Mouse (Mus musculus) neural tube, embryonic 15.5 days (tissue): ENCODE results near the gene Ltbp1. TPM values are rescaled to one million over a fixed set of nuclear protein-coding genes. Genes with fewer than 3 reads are reported as not detected.

ENCODE experiments used
- ATAC-seq: fragments of 200-750 bp; cut with Nextera tagmentation; 2 replicates; pipeline ENCODE4 v1.8.0; 2017; ENCODE audit warnings: mild to moderate bottlenecking, moderate TSS enrichment, moderate library complexity; ENCODE audit not compliant: low FRiP score
- H3K27ac ChIP-seq: fragments of 300-500 bp; sonication (generic); replicated peaks from 2 replicates; pipeline ENCODE4 v1.5.1; 2015; ENCODE audit warnings: mild to moderate bottlenecking, inconsistent platforms
- H3K27me3 ChIP-seq: fragments of 300-500 bp; sonication (generic); replicated peaks from 2 replicates; pipeline ENCODE4 v1.6.1; 2015; ENCODE audit warnings: inconsistent platforms
- H3K36me3 ChIP-seq: fragments of 300-500 bp; sonication (generic); 2 replicates; pipeline ENCODE4 v1.6.1; 2015; ENCODE audit warnings: inconsistent platforms
- H3K4me1 ChIP-seq: fragments of 300-500 bp; sonication (generic); 2 replicates; pipeline ENCODE4 v1.6.1; 2015; ENCODE audit warnings: inconsistent platforms
- H3K4me2 ChIP-seq: fragments of 300-500 bp; sonication (generic); 2 replicates; pipeline ENCODE4 v1.6.1; 2015; ENCODE audit warnings: inconsistent platforms, mild to moderate bottlenecking, moderate library complexity
- H3K4me3 ChIP-seq: fragments of 300-500 bp; sonication (generic); replicated peaks from 2 replicates; pipeline ENCODE4 v1.5.1; 2015; ENCODE audit warnings: mild to moderate bottlenecking, inconsistent platforms
- H3K9ac ChIP-seq: fragments of 300-500 bp; sonication (generic); replicated peaks from 2 replicates; pipeline ENCODE4 v1.6.1; 2015; ENCODE audit warnings: mild to moderate bottlenecking, inconsistent platforms
- H3K9me3 ChIP-seq: fragments of 300-500 bp; sonication (generic); replicated peaks from 2 replicates; pipeline ENCODE4 v1.6.1; 2016; ENCODE audit warnings: inconsistent platforms
- WGBS: fragments of 180-500 bp; shearing (Covaris S2); methylation state at CpG from one replicate; pipeline ENCODE4 v1.1.7; 2015; ENCODE audit warnings: mixed read lengths; 5-methylcytosine and 5-hydroxymethylcytosine counted together
- polyA plus RNA-seq: library from polyadenylated mRNA; unstranded; fragments of >200 nt; fragmentation: Nextera tagmentation; extraction: Ambion mirVana; gene quantifications from 2 replicates; pipeline ENCODE4 v1.2.1, GENCODE M21; 2015

The Ltbp1 gene
- polyA plus RNA-seq, 1 experiment from 2014 or later: 3.6 TPM

DNA sequence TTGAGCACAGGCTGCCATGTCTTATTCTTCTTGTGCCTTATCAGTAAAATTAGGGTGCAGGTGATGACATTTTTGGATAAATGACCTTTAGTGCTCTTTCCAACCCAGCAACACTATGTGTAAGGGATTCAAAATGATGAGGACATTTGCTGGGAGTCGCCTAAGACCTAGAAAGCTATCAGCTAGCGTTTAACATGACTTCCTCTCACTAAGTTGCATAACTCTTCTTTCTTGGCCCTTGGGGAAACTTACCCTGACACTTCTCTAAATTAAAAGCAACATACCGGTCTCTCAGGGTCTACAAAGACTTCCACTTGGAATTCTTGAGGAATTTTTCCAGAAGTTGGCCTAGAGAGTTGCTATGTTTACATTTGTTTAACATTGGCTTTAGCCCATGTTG is 348.0 kb downstream of the Ltbp1 start:
- ATAC-seq: no peak
- no peak overlapping the region for H3K9ac ChIP-seq
- H3K4me1 ChIP-seq: no peaks in the 10 kb centered on the region
- no peak overlapping the region for H3K4me2 ChIP-seq
- no peaks in the 10 kb centered on the region for H3K27me3 ChIP-seq
- no peak overlapping the region for H3K27ac ChIP-seq
- no peaks in the 10 kb centered on the region for H3K36me3 ChIP-seq
- 89% methylated on average over 3 of the region's 3 CpGs for WGBS
- no peaks in the 10 kb centered on the region for H3K9me3 ChIP-seq
- no peak overlapping the region for H3K4me3 ChIP-seq

DNA sequence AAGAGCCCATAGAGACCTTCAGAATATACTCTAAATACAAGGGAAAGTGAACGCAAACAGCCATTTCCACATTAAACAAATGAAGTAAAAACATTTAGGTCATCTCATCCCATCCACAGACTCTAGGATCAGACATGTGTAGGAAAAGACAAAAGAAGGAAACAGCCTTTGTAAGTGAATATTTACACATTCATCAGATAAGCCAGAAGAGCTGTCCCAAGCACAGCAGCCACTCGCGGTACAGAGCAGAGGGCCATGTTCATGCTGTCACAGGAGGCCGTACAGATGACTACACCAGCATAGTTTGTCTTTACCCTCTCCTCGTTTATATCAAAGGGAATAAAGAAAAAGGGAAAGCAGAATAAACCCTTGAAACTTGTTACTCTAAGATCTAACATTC is 350.1 kb downstream of the Ltbp1 start:
- no peak overlapping the region for H3K4me2 ChIP-seq
- H3K27me3 ChIP-seq: no peaks in the 10 kb centered on the region
- ATAC-seq: no peak
- H3K9ac ChIP-seq: no peak overlapping the region
- H3K9me3 ChIP-seq: no peaks in the 10 kb centered on the region
- WGBS: 81% methylated on average over 5 of the region's 5 CpGs
- no peaks in the 10 kb centered on the region for H3K36me3 ChIP-seq
- H3K4me3 ChIP-seq: no peak overlapping the region
- H3K4me1 ChIP-seq: no peaks in the 10 kb centered on the region
- no peak overlapping the region for H3K27ac ChIP-seq

GRCm38 (mm10) chr17:75360111-75360510 is 354.7 kb downstream of the Ltbp1 start:
- Histone ChIP-seq H3K4me1 (no peaks in the 10 kb centered on the region), H3K36me3 (no peaks in the 10 kb centered on the region), H3K27me3 (no peaks in the 10 kb centered on the region), H3K27ac (no peak overlapping the region), H3K4me2 (no peak overlapping the region), H3K9me3 (no peaks in the 10 kb centered on the region), H3K4me3 (no peak overlapping the region), H3K9ac (no peak overlapping the region)
- ATAC-seq: no peak
- WGBS: 95% methylated on average over 7 of the region's 7 CpGs

GRCm38 (mm10) chr17:75366332-75366731 is 361.0 kb downstream of the Ltbp1 start:
- H3K9ac ChIP-seq: no peak overlapping the region
- no peaks in the 10 kb centered on the region for H3K36me3 ChIP-seq
- H3K27ac ChIP-seq: no peak overlapping the region
- H3K27me3 ChIP-seq: no peaks in the 10 kb centered on the region
- no peak overlapping the region for H3K4me3 ChIP-seq
- H3K4me2 ChIP-seq: no peak overlapping the region
- no peaks in the 10 kb centered on the region for H3K4me1 ChIP-seq
- no peak for ATAC-seq
- 92% methylated on average over 6 of the region's 6 CpGs for WGBS
- H3K9me3 ChIP-seq: no peaks in the 10 kb centered on the region

- no peak overlapping the region for H3K4me3 ChIP-seq
- H3K36me3 ChIP-seq: no peaks in the 10 kb centered on the region
- no peak for ATAC-seq
- no peaks in the 10 kb centered on the region for H3K27me3 ChIP-seq
- H3K9me3 ChIP-seq: no peaks in the 10 kb centered on the region
- WGBS: 94% methylated on average over 18 of the region's 18 CpGs
- H3K27ac ChIP-seq: no peak overlapping the region
- H3K4me2 ChIP-seq: no peak overlapping the region
- no peaks in the 10 kb centered on the region for H3K4me1 ChIP-seq
- H3K9ac ChIP-seq: no peak overlapping the region
These were observed 362.3 kb downstream of the Ltbp1 start for GRCm38 (mm10) chr17:75367486-75368155.

- no peaks in the 10 kb centered on the region for H3K27me3 ChIP-seq
- no peak for ATAC-seq
These were observed 363.2 kb downstream of the Ltbp1 start for GRCm38 (mm10) chr17:75368580-75368979.

GRCm38 (mm10) chr17:75369351-75369750 is 364.0 kb downstream of the Ltbp1 start:
- Histone ChIP-seq H3K9ac (no peak overlapping the region), H3K4me3 (no peak overlapping the region), H3K9me3 (no peaks in the 10 kb centered on the region), H3K4me2 (no peak overlapping the region), H3K27ac (no peak overlapping the region), H3K27me3 (no peaks in the 10 kb centered on the region), H3K36me3 (no peaks in the 10 kb centered on the region), H3K4me1 (no peaks in the 10 kb centered on the region)
- no peak for ATAC-seq
- 80% methylated on average over 7 of the region's 7 CpGs for whole genome bisulfite sequencing

More at GRCm38 (mm10) chr17:75368580-75368979, 363.2 kb downstream of the Ltbp1 start:
- WGBS: 67% methylated on average over 5 of the region's 5 CpGs
- Histone ChIP-seq H3K4me2 (no peak overlapping the region), H3K27ac (no peak overlapping the region), H3K4me1 (no peaks in the 10 kb centered on the region), H3K9ac (no peak overlapping the region), H3K4me3 (no peak overlapping the region), H3K9me3 (no peaks in the 10 kb centered on the region), H3K36me3 (no peaks in the 10 kb centered on the region)

DNA sequence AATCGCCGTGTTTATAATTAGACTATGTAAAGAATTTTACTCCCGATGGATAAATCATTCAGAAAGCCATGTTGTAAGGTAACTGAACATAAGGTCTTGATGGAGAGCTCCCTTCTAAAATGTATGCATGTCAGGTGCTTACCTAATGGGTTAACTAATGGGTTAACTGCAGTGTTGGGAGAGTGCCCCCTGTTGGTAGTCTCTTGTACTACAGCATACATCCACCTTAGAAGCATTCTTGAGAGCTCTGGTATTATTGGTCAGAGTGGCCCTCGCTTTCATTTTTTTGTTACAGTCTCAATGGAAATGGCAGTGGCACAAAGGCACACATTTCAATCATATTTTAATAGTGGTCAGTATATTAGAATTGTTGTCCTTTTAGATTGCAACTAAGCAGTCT is 364.8 kb downstream of the Ltbp1 start:
- Histone ChIP-seq H3K27me3 (no peaks in the 10 kb centered on the region), H3K4me2 (no peak overlapping the region), H3K4me3 (no peak overlapping the region), H3K27ac (no peak overlapping the region), H3K36me3 (no peaks in the 10 kb centered on the region), H3K9ac (no peak overlapping the region), H3K9me3 (no peaks in the 10 kb centered on the region), H3K4me1 (no peaks in the 10 kb centered on the region)
- 91% methylated on average over 4 of the region's 4 CpGs for WGBS
- ATAC-seq: no peak

DNA sequence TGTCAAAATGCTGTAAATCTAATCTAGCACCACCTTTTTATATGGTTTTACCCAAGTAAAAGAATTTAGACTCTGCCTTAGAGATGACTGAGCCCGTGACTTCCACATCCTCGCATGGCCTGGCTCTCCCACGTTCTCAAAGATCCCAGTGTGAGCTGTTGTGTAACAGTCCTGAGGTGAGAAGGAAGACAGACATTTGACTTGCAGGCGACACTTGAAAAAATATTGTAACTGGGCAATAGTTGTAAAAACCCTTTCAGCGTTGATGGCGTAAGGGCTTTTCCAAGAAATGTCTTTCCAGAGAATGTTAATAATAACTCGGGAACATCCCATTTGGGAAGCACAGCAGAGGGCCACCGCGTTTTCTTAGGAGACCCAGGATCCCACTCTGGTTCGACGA is 366.3 kb downstream of the Ltbp1 start:
- Histone ChIP-seq H3K4me2 (no peak overlapping the region), H3K27ac (no peak overlapping the region), H3K9me3 (no peaks in the 10 kb centered on the region), H3K36me3 (no peaks in the 10 kb centered on the region), H3K4me1 (no peaks in the 10 kb centered on the region), H3K9ac (no peak overlapping the region), H3K4me3 (no peak overlapping the region), H3K27me3 (no peaks in the 10 kb centered on the region)
- ATAC-seq: no peak
- 91% methylated on average over 11 of the region's 11 CpGs for WGBS

DNA sequence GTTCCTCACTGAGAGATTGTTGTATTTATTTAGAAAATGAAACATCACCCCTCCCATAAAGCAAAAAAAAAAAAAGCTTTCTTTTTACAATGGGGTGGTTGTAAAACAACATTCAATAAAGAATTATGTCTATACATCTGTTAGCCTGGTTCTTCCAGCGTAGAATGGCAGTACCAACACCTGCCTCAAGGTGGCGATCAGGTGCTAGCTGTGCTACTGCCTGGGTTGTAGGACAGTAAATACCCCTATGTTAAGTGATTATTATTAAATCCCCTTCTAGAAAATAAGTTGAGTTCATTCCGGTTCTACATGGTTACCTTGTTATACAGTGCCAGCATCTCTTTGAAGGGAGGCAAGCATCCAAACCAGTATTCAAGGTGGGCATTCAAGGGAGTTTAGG is 367.0 kb downstream of the Ltbp1 start:
- no peak overlapping the region for H3K4me3 ChIP-seq
- no peak overlapping the region for H3K9ac ChIP-seq
- H3K27me3 ChIP-seq: no peaks in the 10 kb centered on the region
- ATAC-seq: no peak
- H3K4me2 ChIP-seq: no peak overlapping the region
- H3K27ac ChIP-seq: no peak overlapping the region
- no peaks in the 10 kb centered on the region for H3K36me3 ChIP-seq
- H3K4me1 ChIP-seq: no peaks in the 10 kb centered on the region
- H3K9me3 ChIP-seq: no peaks in the 10 kb centered on the region
- WGBS: 49% methylated on average over 3 of the region's 3 CpGs

DNA sequence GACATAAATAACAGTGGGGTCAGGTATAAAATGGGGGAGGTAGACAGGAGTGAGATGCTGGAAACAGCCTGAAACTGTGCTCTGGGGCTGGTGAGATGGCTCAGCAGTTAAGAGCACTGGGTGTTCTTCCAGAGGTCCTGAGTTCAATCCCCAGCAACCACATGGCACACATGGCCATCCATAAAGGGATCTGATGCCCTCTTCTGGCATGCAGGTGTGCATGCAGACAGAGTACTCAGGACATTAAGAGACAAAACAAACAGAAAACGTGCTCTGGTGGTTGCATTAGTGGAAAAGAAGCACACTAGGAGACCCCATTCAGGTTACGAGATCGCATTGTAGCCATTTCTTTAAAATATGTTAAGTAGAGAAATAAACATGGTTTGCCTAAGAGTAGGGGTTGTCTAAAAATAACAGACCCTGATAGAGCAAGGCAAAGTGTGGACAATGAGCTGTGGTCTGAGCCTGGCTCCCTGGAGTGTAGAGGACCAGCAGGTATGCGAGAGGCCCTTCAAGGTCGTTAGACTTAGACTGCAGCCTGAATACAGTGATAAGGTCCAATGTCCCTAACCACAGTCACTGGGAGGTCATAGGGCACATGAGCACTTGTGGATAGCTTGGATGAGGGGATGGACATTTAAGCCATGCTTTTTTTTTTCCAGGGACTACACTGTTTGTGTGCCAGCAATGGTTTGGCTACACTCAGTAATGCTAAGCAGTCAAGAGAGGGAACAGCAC is 369.1 kb downstream of the Ltbp1 start:
- H3K27ac ChIP-seq: no peak overlapping the region
- no peak overlapping the region for H3K4me3 ChIP-seq
- H3K9ac ChIP-seq: no peak overlapping the region
- no peak for ATAC-seq
- WGBS: 75% methylated on average over 5 of the region's 5 CpGs
- H3K4me2 ChIP-seq: no peak overlapping the region
- H3K9me3 ChIP-seq: no peaks in the 10 kb centered on the region
- no peaks in the 10 kb centered on the region for H3K36me3 ChIP-seq
- H3K27me3 ChIP-seq: no peaks in the 10 kb centered on the region
- no peaks in the 10 kb centered on the region for H3K4me1 ChIP-seq

GRCm38 (mm10) chr17:75378256-75378871 is 373.0 kb downstream of the Ltbp1 start:
- Histone ChIP-seq H3K27ac (no peak overlapping the region), H3K4me2 (no peak overlapping the region), H3K27me3 (no peaks in the 10 kb centered on the region), H3K9me3 (no peaks in the 10 kb centered on the region), H3K36me3 (no peaks in the 10 kb centered on the region), H3K4me1 (peaks cover 4% of the 10 kb centered on the region; the same call in 1 of the 2 replicates), H3K9ac (no peak overlapping the region), H3K4me3 (no peak overlapping the region)
- WGBS: 33% methylated on average over 9 of the region's 9 CpGs
- ATAC-seq: no peak
